Mouse (Mus musculus) hindbrain, postnatal 0 days (tissue): Measurements from ENCODE around the gene H2-DMa. TPM values are rescaled to one million over a fixed set of nuclear protein-coding genes. Genes with fewer than 3 reads are reported as not detected.
A peak's percentile ranks its signal among the peaks of the same experiment; 100 is the strongest.

Experiments
- ATAC-seq: fragments of 200-750 bp; cut with Nextera tagmentation; 2 replicates; pipeline ENCODE4 v1.8.0; 2017; ENCODE audit warnings: mild to moderate bottlenecking, moderate TSS enrichment, moderate library complexity
- DNase-seq: peaks from one replicate; pipeline ENCODE4 v3.0.0-alpha.2; 2015; ENCODE audit warnings: low spot score
- H3K27ac ChIP-seq: fragments of 300-500 bp; sonication (generic); 2 replicates; pipeline ENCODE4 v1.5.1; 2014; ENCODE audit warnings: mild to moderate bottlenecking
- H3K27me3 ChIP-seq: fragments of 300-500 bp; sonication (generic); 2 replicates; pipeline ENCODE4 v1.6.1; 2014; ENCODE audit warnings: low read length, mixed read lengths; ENCODE audit not compliant: insufficient read depth
- H3K36me3 ChIP-seq: fragments of 300-500 bp; sonication (generic); 2 replicates; pipeline ENCODE4 v1.6.1; 2014; ENCODE audit warnings: low read length, mixed read lengths; ENCODE audit not compliant: insufficient read depth
- H3K4me1 ChIP-seq: fragments of 300-500 bp; sonication (generic); 2 replicates; pipeline ENCODE4 v1.6.1; 2014; ENCODE audit warnings: antibody characterized with exemption, low read length, mixed read lengths; ENCODE audit not compliant: insufficient read depth
- H3K4me2 ChIP-seq: fragments of 300-500 bp; sonication (generic); 2 replicates; pipeline ENCODE4 v1.6.1; 2014; ENCODE audit warnings: low read depth, mild to moderate bottlenecking, low read length, moderate library complexity, mixed read lengths
- H3K4me3 ChIP-seq: fragments of 300-500 bp; sonication (generic); 2 replicates; pipeline ENCODE4 v1.5.1; 2014; ENCODE audit warnings: low read length
- H3K9ac ChIP-seq: fragments of 300-500 bp; sonication (generic); replicated peaks from 2 replicates; pipeline ENCODE4 v1.6.1; 2014; ENCODE audit warnings: mild to moderate bottlenecking, low read length, moderate library complexity, mixed read lengths
- H3K9me3 ChIP-seq: fragments of 300-500 bp; sonication (generic); 2 replicates; pipeline ENCODE4 v1.6.1; 2016; ENCODE audit warnings: low read length, mixed read lengths
- CTCF ChIP-seq: IDR thresholded peaks from 2 replicates; pipeline ENCODE4 v1.5.1; 2016; ENCODE audit warnings: antibody characterized with exemption, control low read depth, low read depth
- WGBS: fragments of 180-500 bp; shearing (Covaris S2); extraction: QIAGEN DNeasy Blood & Tissue Kit; methylation state at CpG from one replicate; pipeline ENCODE4 v1.1.7; 2014; 5-methylcytosine and 5-hydroxymethylcytosine counted together
- polyA plus RNA-seq: library from polyadenylated mRNA; unstranded; fragments of >200 nt; fragmentation: Nextera tagmentation; extraction: Ambion mirVana; gene quantifications from 2 replicates; pipeline ENCODE4 v1.2.1, GENCODE M21; 2015
- total RNA-seq: library from RNA; depleted of rRNA; stranded (reverse); fragments of >200 nt; gene quantifications from 2 replicates; pipeline ENCODE4 v1.2.3, GENCODE M21; 2014

H2-DMa gene
- total and polyA plus RNA-seq, 2 experiments from 2014 or later: 24.1 to 30.9 TPM

DNA sequence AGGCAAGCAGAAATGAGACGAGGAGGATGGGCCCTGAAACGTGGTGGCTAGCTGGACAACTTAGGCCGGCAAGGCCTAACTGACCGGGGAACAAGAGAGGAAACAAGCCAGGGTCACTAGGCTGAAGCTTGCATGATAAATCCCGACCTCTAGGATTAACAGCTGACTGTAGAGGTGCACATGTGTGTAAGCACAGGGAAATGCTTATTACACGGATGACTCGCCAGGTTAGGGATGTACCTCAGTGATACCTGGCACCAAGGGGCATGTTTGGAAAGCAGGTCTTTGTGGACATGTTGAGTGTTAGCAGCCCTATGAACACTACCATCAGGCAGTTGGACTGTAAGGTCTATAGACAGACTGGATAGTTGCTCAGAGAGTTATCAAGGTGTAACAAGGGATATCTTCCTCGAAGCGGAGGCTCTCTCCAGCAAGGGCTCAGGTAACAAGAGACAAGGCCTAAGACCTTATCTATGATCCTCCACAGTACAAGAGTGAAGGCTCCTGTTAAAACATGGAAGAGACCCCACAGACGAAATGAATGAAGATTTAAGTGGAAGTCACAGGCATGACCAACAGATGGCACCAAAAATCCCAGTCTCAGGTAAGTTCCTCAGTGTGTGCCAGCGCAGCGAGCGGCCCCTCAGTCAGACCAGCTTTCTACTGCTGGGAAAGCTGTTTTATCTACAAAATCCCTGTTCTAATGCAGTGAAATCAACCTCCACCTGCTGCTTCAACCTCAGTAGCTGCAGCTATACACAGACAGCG is 10.1 kb upstream of the H2-DMa start:
- ATAC-seq (peak; percentile 40; the same call in 1 of the 2 replicates), DNase-seq (peak; percentile 76)
- no peaks in the 10 kb centered on the region for H3K9me3 ChIP-seq
- H3K4me2 ChIP-seq: no peak overlapping the region
- peak overlapping the region; percentile 51; the same call in 1 of the 2 replicates for H3K27ac ChIP-seq
- no peaks in the 10 kb centered on the region for H3K4me1 ChIP-seq
- peak; percentile 52 for TF ChIP-seq CTCF
- 68% methylated on average over 14 of the region's 14 CpGs for WGBS
- H3K27me3 ChIP-seq: no peaks in the 10 kb centered on the region
- H3K36me3 ChIP-seq: peaks cover 40% of the 10 kb centered on the region
- H3K4me3 ChIP-seq: no peak overlapping the region
- no peak overlapping the region for H3K9ac ChIP-seq

- Histone ChIP-seq H3K9me3 (no peaks in the 10 kb centered on the region), H3K27ac (peak overlapping the region; percentile 51), H3K4me2 (no peak overlapping the region), H3K4me3 (no peak overlapping the region), H3K4me1 (no peaks in the 10 kb centered on the region), H3K9ac (no peak overlapping the region), H3K36me3 (peaks cover 46% of the 10 kb centered on the region), H3K27me3 (no peaks in the 10 kb centered on the region)
- no peak for TF ChIP-seq CTCF
- DNase-seq (peak; percentile 35), ATAC-seq (peak; percentile 55)
- 64% methylated on average over 3 of the region's 3 CpGs for WGBS
Observed at GRCm38 (mm10) chr17:34109806-34110195, 9.5 kb upstream of the H2-DMa start.

- no peak for TF ChIP-seq CTCF
- Histone ChIP-seq H3K4me1 (no peaks in the 10 kb centered on the region), H3K4me3 (no peak overlapping the region), H3K4me2 (no peak overlapping the region), H3K27ac (peak overlapping the region; percentile 51), H3K9me3 (no peaks in the 10 kb centered on the region), H3K36me3 (peaks cover 51% of the 10 kb centered on the region), H3K27me3 (no peaks in the 10 kb centered on the region), H3K9ac (no peak overlapping the region)
- no peak for DNase-seq
- no peak for ATAC-seq
- 60% methylated on average over 8 of the region's 8 CpGs for whole genome bisulfite sequencing
Observed at GRCm38 (mm10) chr17:34110309-34110708, 9.0 kb upstream of the H2-DMa start.

DNA sequence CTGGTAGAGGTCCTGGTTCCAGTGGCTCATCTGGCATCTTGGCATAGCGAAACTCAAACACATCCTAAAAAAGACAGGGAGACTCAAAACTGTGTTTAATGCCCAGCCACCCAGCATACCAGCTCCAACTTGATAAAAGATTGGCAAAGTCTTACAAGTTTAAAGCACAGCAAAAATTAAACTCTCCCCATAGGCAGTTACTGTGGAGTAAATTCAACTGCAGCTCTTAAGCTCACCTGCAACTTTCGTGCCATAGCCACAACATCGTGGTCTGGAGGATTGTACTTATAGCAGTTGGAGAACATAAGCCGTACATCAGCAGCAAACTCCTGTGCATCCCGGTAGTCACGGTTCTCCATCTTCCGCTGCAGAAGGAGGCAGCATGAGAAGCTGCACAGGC is 5.2 kb upstream of the H2-DMa start:
- DNase-seq: no peak
- TF ChIP-seq CTCF: no peak
- no peak for ATAC-seq
- peaks cover 68% of the 10 kb centered on the region for H3K36me3 ChIP-seq
- no peak overlapping the region for H3K4me3 ChIP-seq
- no peaks in the 10 kb centered on the region for H3K27me3 ChIP-seq
- no peak overlapping the region for H3K4me2 ChIP-seq
- no peaks in the 10 kb centered on the region for H3K9me3 ChIP-seq
- H3K4me1 ChIP-seq: peaks cover 7% of the 10 kb centered on the region; the same call in 1 of the 2 replicates
- no peak overlapping the region for H3K27ac ChIP-seq
- no peak overlapping the region for H3K9ac ChIP-seq
- WGBS: 89% methylated on average over 7 of the region's 7 CpGs

DNA sequence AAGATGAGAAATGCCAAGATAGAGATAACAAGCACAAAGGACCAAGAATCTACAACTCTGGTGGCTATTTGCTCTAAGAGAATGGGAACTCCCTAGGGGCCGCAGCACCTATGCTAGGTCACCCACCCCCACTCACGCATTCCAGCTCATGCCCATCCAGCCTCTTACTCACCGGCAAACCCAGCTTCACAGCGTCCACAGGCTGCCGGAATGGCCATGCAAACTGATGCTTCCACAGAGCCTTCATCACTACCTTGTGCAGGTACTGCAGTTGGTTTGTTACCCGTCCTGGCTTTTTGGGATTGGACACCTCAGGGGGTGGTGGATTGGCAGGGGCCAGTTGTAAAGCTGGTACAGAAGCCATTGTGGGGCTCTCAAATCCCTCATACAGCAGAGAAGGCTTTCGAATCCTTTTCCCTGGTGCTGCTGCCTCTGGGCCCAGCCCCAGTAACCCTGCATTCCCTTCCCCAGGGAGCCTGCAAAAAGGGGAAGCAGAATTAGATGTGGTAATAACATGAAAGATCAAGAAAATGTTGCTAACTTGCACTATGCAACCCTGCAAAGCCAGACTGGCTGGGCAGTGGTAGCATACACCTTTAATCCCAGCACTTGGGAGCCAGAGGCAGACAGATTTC is 2.5 kb upstream of the H2-DMa start:
- peaks cover 50% of the 10 kb centered on the region for H3K36me3 ChIP-seq
- 0 out of 2 replicates have a peak overlapping the region, but pooled peaks have one; percentile 20 for H3K27ac ChIP-seq
- H3K4me3 ChIP-seq: peak overlapping the region; percentile 91
- 23% methylated on average over 7 of the region's 7 CpGs for WGBS
- DNase-seq: no peak
- H3K9ac ChIP-seq: peak overlapping the region; percentile 83
- H3K9me3 ChIP-seq: no peaks in the 10 kb centered on the region
- H3K4me1 ChIP-seq: peaks cover 7% of the 10 kb centered on the region; the same call in 1 of the 2 replicates
- TF ChIP-seq CTCF: no peak
- H3K27me3 ChIP-seq: no peaks in the 10 kb centered on the region
- ATAC-seq: no peak
- H3K4me2 ChIP-seq: peak overlapping the region; percentile 98

DNA sequence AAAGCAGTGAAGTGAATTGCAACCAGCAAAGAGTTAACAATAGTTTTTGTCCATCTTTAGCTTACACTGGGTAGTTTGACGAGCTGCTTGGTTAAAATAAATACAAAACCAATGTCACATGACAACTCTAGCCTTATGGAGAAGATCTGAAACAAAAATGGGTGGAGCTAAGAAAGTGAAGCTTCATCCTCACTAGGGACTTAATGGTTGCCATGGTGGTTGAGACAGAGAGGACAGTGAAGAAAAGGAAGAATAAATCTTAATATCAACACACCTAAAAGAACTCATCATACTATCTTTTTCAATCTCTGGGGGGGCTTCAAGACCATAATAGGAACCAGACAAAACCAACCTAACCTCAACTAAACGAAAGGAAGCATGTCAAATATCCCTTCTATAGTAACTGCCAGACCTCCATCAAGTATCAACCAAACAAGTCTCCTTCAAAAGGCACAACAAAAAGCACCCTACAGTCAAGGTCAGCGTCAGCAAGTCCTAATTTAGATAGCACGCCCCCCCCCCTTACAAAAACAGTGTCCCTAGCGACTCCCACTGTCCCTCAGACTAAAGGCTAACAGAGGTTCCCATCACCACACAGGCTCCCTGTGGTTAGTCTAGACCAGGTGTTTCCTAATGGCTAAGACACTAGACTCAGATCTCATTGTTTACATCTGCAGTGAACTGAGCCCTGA is 1.8 kb upstream of the H2-DMa start:
- peaks cover 7% of the 10 kb centered on the region; the same call in 1 of the 2 replicates for H3K4me1 ChIP-seq
- ATAC-seq: no peak
- peaks cover 44% of the 10 kb centered on the region for H3K36me3 ChIP-seq
- H3K9ac ChIP-seq: peak overlapping the region; percentile 83
- no peaks in the 10 kb centered on the region for H3K27me3 ChIP-seq
- no peaks in the 10 kb centered on the region for H3K9me3 ChIP-seq
- peak overlapping the region; percentile 91 for H3K4me3 ChIP-seq
- 2% methylated on average over 5 of the region's 5 CpGs for WGBS
- no peak for TF ChIP-seq CTCF
- H3K27ac ChIP-seq: peak overlapping the region; percentile 100
- H3K4me2 ChIP-seq: peak overlapping the region; percentile 98
- peak; percentile 44 for DNase-seq
